Mouse (Mus musculus) heart, embryonic 13.5 days (tissue): ENCODE data around the gene Pgm1. TPM values are rescaled to one million over a fixed set of nuclear protein-coding genes. Genes with fewer than 3 reads are reported as not detected.

ENCODE experiments used
- ATAC-seq: fragments of 200-750 bp; cut with Nextera tagmentation; 2 replicates; pipeline ENCODE4 v1.8.0; 2017; ENCODE audit warnings: moderate TSS enrichment; ENCODE audit not compliant: insufficient number of reproducible peaks, low FRiP score, low TSS enrichment; ENCODE audit errors: extremely low read depth
- H3K27ac ChIP-seq: fragments of 300-500 bp; sonication (generic); replicated peaks from 2 replicates; pipeline ENCODE4 v1.5.1; 2015; ENCODE audit warnings: moderate library complexity, mild to moderate bottlenecking, inconsistent platforms
- H3K27me3 ChIP-seq: fragments of 300-500 bp; sonication (generic); replicated peaks from 2 replicates; pipeline ENCODE4 v1.6.1; 2015; ENCODE audit warnings: mild to moderate bottlenecking, inconsistent platforms
- H3K36me3 ChIP-seq: fragments of 300-500 bp; sonication (generic); 2 replicates; pipeline ENCODE4 v1.6.1; 2015; ENCODE audit warnings: mild to moderate bottlenecking, inconsistent platforms
- H3K4me1 ChIP-seq: fragments of 300-500 bp; sonication (generic); 2 replicates; pipeline ENCODE4 v1.6.1; 2015; ENCODE audit warnings: inconsistent platforms
- H3K4me2 ChIP-seq: fragments of 300-500 bp; sonication (generic); 2 replicates; pipeline ENCODE4 v1.6.1; 2015; ENCODE audit warnings: inconsistent platforms, mild to moderate bottlenecking, moderate library complexity
- H3K4me3 ChIP-seq: fragments of 300-500 bp; sonication (generic); 2 replicates; pipeline ENCODE4 v1.5.1; 2015; ENCODE audit warnings: moderate library complexity, mild to moderate bottlenecking, inconsistent platforms
- H3K9ac ChIP-seq: fragments of 300-500 bp; sonication (generic); 2 replicates; pipeline ENCODE4 v1.6.1; 2015; ENCODE audit warnings: inconsistent platforms, mild to moderate bottlenecking, moderate library complexity
- H3K9me3 ChIP-seq: fragments of 300-500 bp; sonication (generic); 2 replicates; pipeline ENCODE4 v1.6.1; 2016; ENCODE audit warnings: inconsistent platforms
- WGBS: fragments of 180-500 bp; shearing (Covaris S2); methylation state at CpG from one replicate; pipeline ENCODE4 v1.1.7; 2015; ENCODE audit warnings: mixed read lengths; 5-methylcytosine and 5-hydroxymethylcytosine counted together
- polyA plus RNA-seq: library from polyadenylated mRNA; unstranded; fragments of >200 nt; fragmentation: Nextera tagmentation; extraction: Ambion mirVana; gene quantifications from 2 replicates; pipeline ENCODE4 v1.2.1, GENCODE M21; 2015

Pgm1 gene
- polyA plus RNA-seq, 1 experiment from 2014 or later = 230 TPM

GRCm38 (mm10) chr4:99958084-99958815 is 29.0 kb downstream of the Pgm1 start:
- Histone ChIP-seq H3K9ac (no peak overlapping the region), H3K4me1 (peaks cover 45% of the 10 kb centered on the region), H3K27ac (0 out of 2 replicates have a peak overlapping the region, but pooled peaks have one; percentile 2), H3K27me3 (no peaks in the 10 kb centered on the region), H3K9me3 (no peaks in the 10 kb centered on the region), H3K4me2 (no peak overlapping the region), H3K36me3 (peaks cover 17% of the 10 kb centered on the region), H3K4me3 (no peak overlapping the region)
- no peak for ATAC-seq
- 54% methylated on average over 7 of the region's 7 CpGs for WGBS

- peaks cover 20% of the 10 kb centered on the region for H3K36me3 ChIP-seq
- H3K4me3 ChIP-seq = no peak overlapping the region
- H3K4me1 ChIP-seq = peaks cover 42% of the 10 kb centered on the region
- 49% methylated on average over 3 of the region's 3 CpGs for WGBS
- H3K27ac ChIP-seq = no peak overlapping the region; the same call in 1 of the 2 replicates
- no peaks in the 10 kb centered on the region for H3K27me3 ChIP-seq
- no peak overlapping the region for H3K4me2 ChIP-seq
- no peak overlapping the region for H3K9ac ChIP-seq
- no peak for ATAC-seq
- H3K9me3 ChIP-seq = no peaks in the 10 kb centered on the region
These were observed 30.1 kb downstream of the Pgm1 start for GRCm38 (mm10) chr4:99959308-99959707.

GRCm38 (mm10) chr4:99966555-99966954 is 37.3 kb downstream of the Pgm1 start:
- no peak overlapping the region for H3K9ac ChIP-seq
- ATAC-seq = no peak
- no peak overlapping the region for H3K4me3 ChIP-seq
- H3K4me1 ChIP-seq = peaks cover 13% of the 10 kb centered on the region
- H3K36me3 ChIP-seq = peaks cover 85% of the 10 kb centered on the region
- no peak overlapping the region for H3K4me2 ChIP-seq
- H3K9me3 ChIP-seq = no peaks in the 10 kb centered on the region
- H3K27me3 ChIP-seq = no peaks in the 10 kb centered on the region
- no peak overlapping the region for H3K27ac ChIP-seq
- WGBS = 83% methylated on average over 6 of the region's 6 CpGs

GRCm38 (mm10) chr4:99969328-99969727 is 40.1 kb downstream of the Pgm1 start:
- no peak overlapping the region for H3K27ac ChIP-seq
- no peak for ATAC-seq
- peaks cover 90% of the 10 kb centered on the region for H3K36me3 ChIP-seq
- no peak overlapping the region for H3K9ac ChIP-seq
- peaks cover 4% of the 10 kb centered on the region; the same call in 1 of the 2 replicates for H3K4me1 ChIP-seq
- no peaks in the 10 kb centered on the region for H3K9me3 ChIP-seq
- no peak overlapping the region for H3K4me2 ChIP-seq
- H3K4me3 ChIP-seq = no peak overlapping the region
- WGBS = 63% methylated on average over 5 of the region's 5 CpGs
- no peaks in the 10 kb centered on the region for H3K27me3 ChIP-seq

- H3K4me3 ChIP-seq = no peak overlapping the region
- 71% methylated on average over 4 of the region's 4 CpGs for WGBS
- no peaks in the 10 kb centered on the region for H3K9me3 ChIP-seq
- no peak overlapping the region; the same call in 1 of the 2 replicates for H3K27ac ChIP-seq
- ATAC-seq = no peak
- no peak overlapping the region for H3K4me2 ChIP-seq
- no peak overlapping the region for H3K9ac ChIP-seq
- peaks cover 4% of the 10 kb centered on the region; the same call in 1 of the 2 replicates for H3K4me1 ChIP-seq
- no peaks in the 10 kb centered on the region for H3K27me3 ChIP-seq
- peaks cover 85% of the 10 kb centered on the region for H3K36me3 ChIP-seq
These were observed 40.9 kb downstream of the Pgm1 start for GRCm38 (mm10) chr4:99970097-99970496.

GRCm38 (mm10) chr4:99972886-99973285 is 43.7 kb downstream of the Pgm1 start:
- WGBS = 82% methylated on average over 6 of the region's 6 CpGs
- H3K4me2 ChIP-seq = no peak overlapping the region
- no peaks in the 10 kb centered on the region for H3K9me3 ChIP-seq
- H3K9ac ChIP-seq = no peak overlapping the region
- no peaks in the 10 kb centered on the region for H3K27me3 ChIP-seq
- H3K4me1 ChIP-seq = peaks cover 4% of the 10 kb centered on the region; the same call in 1 of the 2 replicates
- H3K36me3 ChIP-seq = peaks cover 78% of the 10 kb centered on the region
- ATAC-seq = no peak
- no peak overlapping the region for H3K4me3 ChIP-seq
- no peak overlapping the region for H3K27ac ChIP-seq

- Histone ChIP-seq H3K9ac (no peak overlapping the region), H3K4me3 (no peak overlapping the region), H3K9me3 (no peaks in the 10 kb centered on the region), H3K36me3 (peaks cover 77% of the 10 kb centered on the region), H3K27me3 (no peaks in the 10 kb centered on the region), H3K4me2 (no peak overlapping the region), H3K27ac (no peak overlapping the region), H3K4me1 (peaks cover 4% of the 10 kb centered on the region; the same call in 1 of the 2 replicates)
- ATAC-seq = no peak
- WGBS = 84% methylated on average over 1 of the region's 1 CpGs
These were observed 44.7 kb downstream of the Pgm1 start for GRCm38 (mm10) chr4:99973931-99974330.

- Histone ChIP-seq H3K9ac (no peak overlapping the region), H3K9me3 (no peaks in the 10 kb centered on the region), H3K36me3 (peaks cover 74% of the 10 kb centered on the region), H3K4me3 (no peak overlapping the region), H3K27me3 (no peaks in the 10 kb centered on the region), H3K4me1 (peaks cover 4% of the 10 kb centered on the region; the same call in 1 of the 2 replicates), H3K27ac (no peak overlapping the region), H3K4me2 (no peak overlapping the region)
- WGBS = 69% methylated on average over 5 of the region's 5 CpGs
- no peak for ATAC-seq
These were observed 45.2 kb downstream of the Pgm1 start for GRCm38 (mm10) chr4:99974375-99974774.

GRCm38 (mm10) chr4:99979326-99979725 is 50.1 kb downstream of the Pgm1 start:
- H3K4me2 ChIP-seq = no peak overlapping the region
- ATAC-seq = no peak
- H3K36me3 ChIP-seq = peaks cover 69% of the 10 kb centered on the region
- no peaks in the 10 kb centered on the region for H3K27me3 ChIP-seq
- H3K9me3 ChIP-seq = no peaks in the 10 kb centered on the region
- no peak overlapping the region for H3K9ac ChIP-seq
- H3K27ac ChIP-seq = no peak overlapping the region
- no peak overlapping the region for H3K4me3 ChIP-seq
- peaks cover 12% of the 10 kb centered on the region; the same call in 1 of the 2 replicates for H3K4me1 ChIP-seq
- WGBS = 85% methylated on average over 5 of the region's 5 CpGs

GRCm38 (mm10) chr4:99981216-99981615 is 52.0 kb downstream of the Pgm1 start:
- 70% methylated on average over 2 of the region's 2 CpGs for WGBS
- no peak for ATAC-seq
- no peaks in the 10 kb centered on the region for H3K27me3 ChIP-seq

GRCm38 (mm10) chr4:99983652-99984368 is 54.6 kb downstream of the Pgm1 start:
- 37% methylated on average over 13 of the region's 13 CpGs for WGBS
- peaks cover 89% of the 10 kb centered on the region for H3K36me3 ChIP-seq
- no peak overlapping the region for H3K4me3 ChIP-seq
- no peaks in the 10 kb centered on the region for H3K27me3 ChIP-seq
- H3K27ac ChIP-seq = no peak overlapping the region
- H3K9me3 ChIP-seq = no peaks in the 10 kb centered on the region
- no peak overlapping the region for H3K9ac ChIP-seq
- peaks cover 12% of the 10 kb centered on the region; the same call in 1 of the 2 replicates for H3K4me1 ChIP-seq
- ATAC-seq = no peak
- H3K4me2 ChIP-seq = no peak overlapping the region

More at GRCm38 (mm10) chr4:99981216-99981615, 52.0 kb downstream of the Pgm1 start:
- Histone ChIP-seq H3K4me1 (peaks cover 12% of the 10 kb centered on the region; the same call in 1 of the 2 replicates), H3K36me3 (peaks cover 77% of the 10 kb centered on the region), H3K4me3 (no peak overlapping the region), H3K27ac (no peak overlapping the region), H3K4me2 (no peak overlapping the region), H3K9me3 (no peaks in the 10 kb centered on the region), H3K9ac (no peak overlapping the region)
